Mouse (Mus musculus): ENCODE data around the gene Foxc1. TPM values are rescaled to one million over a fixed set of nuclear protein-coding genes. Genes with fewer than 3 reads are reported as not detected.
A peak's percentile ranks its signal among the peaks of the same experiment; 100 is the strongest.

Foxc1 gene
- polyA plus RNA-seq, 2 experiments, result 0.01 to 0.02 TPM

DNA sequence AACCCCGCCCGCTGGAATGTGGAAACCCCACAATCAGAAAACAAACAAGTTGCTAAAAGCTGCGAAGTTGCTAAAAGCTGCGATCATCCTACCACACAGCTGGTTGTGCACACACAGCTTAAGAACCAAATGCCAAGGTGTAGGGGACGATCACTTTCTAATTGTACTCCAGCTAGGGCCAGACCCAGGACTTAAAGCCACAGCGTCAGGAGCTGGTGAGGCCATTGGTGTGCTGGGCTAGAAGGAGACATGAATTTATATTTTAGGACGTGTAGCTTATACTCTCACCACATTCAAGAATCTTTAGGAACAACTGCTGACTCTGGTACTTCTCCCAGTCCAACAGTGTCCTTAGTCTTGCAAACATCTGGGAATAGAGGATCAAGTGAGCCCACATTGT, 1.9 kb upstream of the Foxc1 start:
- Histone ChIP-seq H3K4me1 (replicated peaks; ENCODE audit: control insufficient read depth in 2 of 2, insufficient read depth in 2 of 2, low read length in 1 of 2) (no peaks in the 10 kb centered on the region), H3K27me3 (ENCODE audit: control insufficient read depth, insufficient read depth, low read length) (peaks cover 98% of the 10 kb centered on the region), H3K4me2 (ENCODE audit: low read depth) (no peak overlapping the region), H3K9ac (replicated peaks) (no peak overlapping the region), H3K9me3 (ENCODE audit: control insufficient read depth, low read length) (no peaks in the 10 kb centered on the region), H3K27ac (no peak overlapping the region), H3K4me3 (ENCODE audit: insufficient read depth in 1 of 2, low read depth in 2 of 2, low read length in 2 of 2) (no peak overlapping the region), H3K36me3 (replicated peaks; ENCODE audit: control insufficient read depth, insufficient read depth, low read depth) (no peaks in the 10 kb centered on the region)
- ATAC-seq (ENCODE audit: insufficient read depth) (no peak), DNase-seq (ENCODE audit: low read depth in 3 of 3, low spot score in 3 of 3) (no peak)
- WGBS (ENCODE audit: insufficient replicate concordance), result 4% methylated on average over 7 of the region's 7 CpGs
- TF ChIP-seq EP300 (IDR thresholded peaks at IDR 0.05; ENCODE audit: low read depth) (no peak), CTCF (IDR thresholded peaks at IDR 0.05; ENCODE audit: low read depth) (no peak)

- Histone ChIP-seq H3K4me3 (ENCODE audit: insufficient read depth in 1 of 2, low read depth in 2 of 2, low read length in 2 of 2) (peak overlapping the region in 1 of 2 experiments; percentile 53; a peak in 2 of 4 replicates), H3K4me2 (ENCODE audit: low read depth) (peak overlapping the region; percentile 53), H3K27ac (no peak overlapping the region), H3K9ac (replicated peaks) (no peak overlapping the region), H3K4me1 (replicated peaks; ENCODE audit: control insufficient read depth in 2 of 2, insufficient read depth in 2 of 2, low read length in 1 of 2) (no peaks in the 10 kb centered on the region), H3K9me3 (ENCODE audit: control insufficient read depth, low read length) (no peaks in the 10 kb centered on the region), H3K27me3 (ENCODE audit: control insufficient read depth, insufficient read depth, low read length) (peaks cover 96% of the 10 kb centered on the region), H3K36me3 (replicated peaks; ENCODE audit: control insufficient read depth, insufficient read depth, low read depth) (no peaks in the 10 kb centered on the region)
- 4% methylated on average over 31 of the region's 34 CpGs for WGBS (ENCODE audit: insufficient replicate concordance)
- TF ChIP-seq CTCF (IDR thresholded peaks at IDR 0.05; ENCODE audit: low read depth) (no peak), EP300 (IDR thresholded peaks at IDR 0.05; ENCODE audit: low read depth) (no peak)
- DNase-seq (ENCODE audit: low read depth in 3 of 3, low spot score in 3 of 3) (no peak), ATAC-seq (ENCODE audit: insufficient read depth) (no peak)
Observed at GRCm38 (mm10) chr13:31805831-31806427, 504 bp upstream of the Foxc1 start.

DNA sequence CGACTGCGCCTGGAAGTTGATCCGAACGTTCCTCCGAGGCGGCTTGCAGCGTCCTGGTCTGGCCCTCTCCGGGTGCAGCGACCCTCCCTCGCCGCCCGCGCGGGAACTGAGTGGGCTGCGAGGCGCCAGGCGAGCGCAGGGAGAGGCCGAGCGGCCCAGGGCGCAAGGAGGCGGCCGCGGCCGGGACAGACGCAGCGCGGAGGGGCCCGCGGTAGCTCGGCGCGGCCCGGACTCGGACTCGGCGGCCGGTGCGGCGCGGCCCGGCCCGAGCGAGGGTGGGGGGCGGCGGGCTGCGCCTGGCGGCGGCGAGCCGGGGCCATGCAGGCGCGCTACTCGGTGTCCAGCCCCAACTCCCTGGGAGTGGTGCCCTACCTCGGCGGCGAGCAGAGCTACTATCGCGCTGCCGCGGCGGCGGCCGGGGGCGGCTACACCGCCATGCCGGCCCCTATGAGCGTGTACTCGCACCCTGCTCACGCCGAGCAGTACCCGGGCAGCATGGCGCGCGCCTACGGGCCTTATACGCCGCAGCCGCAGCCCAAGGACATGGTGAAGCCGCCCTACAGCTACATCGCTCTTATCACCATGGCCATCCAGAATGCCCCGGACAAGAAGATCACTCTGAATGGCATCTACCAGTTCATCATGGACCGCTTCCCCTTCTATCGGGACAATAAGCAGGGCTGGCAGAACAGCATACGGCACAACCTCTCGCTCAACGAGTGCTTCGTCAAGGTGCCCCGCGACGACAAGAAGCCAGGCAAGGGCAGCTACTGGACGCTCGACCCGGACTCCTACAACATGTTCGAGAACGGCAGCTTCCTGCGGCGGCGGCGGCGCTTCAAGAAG, 680 bp downstream of the Foxc1 start:
- H3K9me3 ChIP-seq (ENCODE audit: control insufficient read depth, low read length), result no peaks in the 10 kb centered on the region
- H3K4me2 ChIP-seq (ENCODE audit: low read depth), result peak overlapping the region; percentile 53
- no peaks in the 10 kb centered on the region for H3K4me1 ChIP-seq (replicated peaks; ENCODE audit: control insufficient read depth in 2 of 2, insufficient read depth in 2 of 2, low read length in 1 of 2)
- no peak overlapping the region for H3K9ac ChIP-seq (replicated peaks)
- WGBS (ENCODE audit: insufficient replicate concordance), result under 1% methylated on average over 90 of the region's 101 CpGs
- no peak for ATAC-seq (ENCODE audit: insufficient read depth)
- H3K27me3 ChIP-seq (ENCODE audit: control insufficient read depth, insufficient read depth, low read length), result peaks cover 96% of the 10 kb centered on the region
- H3K36me3 ChIP-seq (replicated peaks; ENCODE audit: control insufficient read depth, insufficient read depth, low read depth), result no peaks in the 10 kb centered on the region
- H3K27ac ChIP-seq, result no peak overlapping the region
- peak overlapping the region; percentile 21 to 53 for H3K4me3 ChIP-seq (ENCODE audit: insufficient read depth in 1 of 2, low read depth in 2 of 2, low read length in 2 of 2)
- no peak for DNase-seq (ENCODE audit: low read depth in 3 of 3, low spot score in 3 of 3)
- TF ChIP-seq EP300 (IDR thresholded peaks at IDR 0.05; ENCODE audit: low read depth) (no peak), CTCF (IDR thresholded peaks at IDR 0.05; ENCODE audit: low read depth) (no peak)

DNA sequence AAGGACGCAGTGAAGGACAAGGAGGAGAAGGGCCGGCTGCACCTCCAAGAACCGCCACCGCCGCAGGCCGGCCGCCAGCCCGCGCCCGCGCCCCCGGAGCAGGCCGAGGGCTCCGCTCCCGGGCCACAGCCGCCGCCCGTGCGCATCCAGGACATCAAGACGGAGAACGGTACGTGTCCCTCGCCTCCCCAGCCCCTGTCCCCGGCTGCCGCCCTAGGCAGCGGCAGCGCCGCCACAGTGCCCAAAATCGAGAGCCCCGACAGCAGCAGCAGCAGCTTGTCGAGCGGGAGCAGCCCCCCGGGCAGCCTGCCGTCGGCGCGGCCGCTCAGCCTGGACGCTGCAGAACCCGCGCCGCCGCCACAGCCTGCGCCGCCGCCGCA, 1.3 kb downstream of the Foxc1 start:
- ATAC-seq (ENCODE audit: insufficient read depth) (no peak), DNase-seq (ENCODE audit: low read depth in 3 of 3, low spot score in 3 of 3) (no peak)
- peaks cover 96% of the 10 kb centered on the region for H3K27me3 ChIP-seq (ENCODE audit: control insufficient read depth, insufficient read depth, low read length)
- no peaks in the 10 kb centered on the region for H3K9me3 ChIP-seq (ENCODE audit: control insufficient read depth, low read length)
- H3K4me3 ChIP-seq (ENCODE audit: insufficient read depth in 1 of 2, low read depth in 2 of 2, low read length in 2 of 2), result peak overlapping the region in 1 of 2 experiments; percentile 53; a peak in 1 of 4 replicates
- TF ChIP-seq CTCF (IDR thresholded peaks at IDR 0.05; ENCODE audit: low read depth) (no peak), EP300 (IDR thresholded peaks at IDR 0.05; ENCODE audit: low read depth) (no peak)
- H3K4me1 ChIP-seq (replicated peaks; ENCODE audit: control insufficient read depth in 2 of 2, insufficient read depth in 2 of 2, low read length in 1 of 2), result no peaks in the 10 kb centered on the region
- 1% methylated on average over 43 of the region's 47 CpGs for WGBS (ENCODE audit: insufficient replicate concordance)
- peak overlapping the region; percentile 53 for H3K4me2 ChIP-seq (ENCODE audit: low read depth)
- no peaks in the 10 kb centered on the region for H3K36me3 ChIP-seq (replicated peaks; ENCODE audit: control insufficient read depth, insufficient read depth, low read depth)
- H3K27ac ChIP-seq, result no peak overlapping the region
- H3K9ac ChIP-seq (replicated peaks), result no peak overlapping the region

DNA sequence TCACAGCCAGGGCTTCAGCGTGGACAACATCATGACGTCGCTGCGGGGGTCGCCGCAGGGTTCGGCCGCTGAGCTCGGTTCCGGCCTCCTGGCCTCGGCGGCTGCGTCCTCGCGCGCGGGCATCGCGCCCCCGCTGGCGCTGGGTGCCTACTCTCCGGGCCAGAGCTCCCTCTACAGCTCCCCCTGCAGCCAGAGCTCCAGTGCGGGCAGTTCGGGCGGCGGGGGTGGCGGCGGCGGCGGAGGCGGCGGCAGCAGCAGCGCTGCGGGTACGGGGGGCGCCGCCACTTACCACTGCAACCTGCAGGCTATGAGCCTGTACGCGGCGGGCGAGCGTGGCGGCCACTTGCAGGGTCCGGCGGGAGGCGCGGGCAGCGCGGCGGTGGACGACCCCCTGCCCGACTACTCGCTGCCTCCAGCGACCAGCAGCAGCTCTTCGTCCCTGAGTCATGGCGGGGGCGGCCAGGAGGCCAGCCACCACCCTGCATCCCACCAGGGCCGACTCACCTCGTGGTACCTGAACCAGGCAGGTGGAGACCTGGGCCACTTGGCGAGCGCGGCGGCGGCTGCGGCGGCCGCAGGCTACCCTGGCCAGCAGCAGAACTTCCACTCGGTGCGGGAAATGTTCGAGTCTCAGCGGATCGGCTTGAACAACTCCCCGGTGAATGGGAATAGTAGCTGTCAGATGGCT, 1.8 kb downstream of the Foxc1 start:
- Histone ChIP-seq H3K36me3 (replicated peaks; ENCODE audit: control insufficient read depth, insufficient read depth, low read depth) (no peaks in the 10 kb centered on the region), H3K9ac (replicated peaks) (no peak overlapping the region), H3K4me2 (ENCODE audit: low read depth) (peak overlapping the region; percentile 44), H3K4me3 (ENCODE audit: insufficient read depth in 1 of 2, low read depth in 2 of 2, low read length in 2 of 2) (peak overlapping the region; percentile 4 to 53), H3K4me1 (replicated peaks; ENCODE audit: control insufficient read depth in 2 of 2, insufficient read depth in 2 of 2, low read length in 1 of 2) (no peaks in the 10 kb centered on the region), H3K27me3 (ENCODE audit: control insufficient read depth, insufficient read depth, low read length) (peaks cover 96% of the 10 kb centered on the region), H3K27ac (no peak overlapping the region), H3K9me3 (ENCODE audit: control insufficient read depth, low read length) (no peaks in the 10 kb centered on the region)
- no peak for ATAC-seq (ENCODE audit: insufficient read depth)
- 1% methylated on average over 72 of the region's 73 CpGs for WGBS (ENCODE audit: insufficient replicate concordance)
- DNase-seq (ENCODE audit: low read depth in 3 of 3, low spot score in 3 of 3), result no peak
- TF ChIP-seq CTCF (IDR thresholded peaks at IDR 0.05; ENCODE audit: low read depth), result no peak
- no peak for TF ChIP-seq EP300 (IDR thresholded peaks at IDR 0.05; ENCODE audit: low read depth)

Data from liver, embryonic 14.5 days (tissue).